Mouse (Mus musculus) c-Kit-negative CD71-positive TER-119-positive erythroid progenitor cells, embryonic 14.5 days (primary cell): Measurements from ENCODE around the gene Bahcc1.

Source experiments
- DNase-seq: peaks from one replicate; pipeline ENCODE4 v3.0.0-alpha.2; 2013; ENCODE audit warnings: low read depth, low spot score

The Bahcc1 gene

DNA sequence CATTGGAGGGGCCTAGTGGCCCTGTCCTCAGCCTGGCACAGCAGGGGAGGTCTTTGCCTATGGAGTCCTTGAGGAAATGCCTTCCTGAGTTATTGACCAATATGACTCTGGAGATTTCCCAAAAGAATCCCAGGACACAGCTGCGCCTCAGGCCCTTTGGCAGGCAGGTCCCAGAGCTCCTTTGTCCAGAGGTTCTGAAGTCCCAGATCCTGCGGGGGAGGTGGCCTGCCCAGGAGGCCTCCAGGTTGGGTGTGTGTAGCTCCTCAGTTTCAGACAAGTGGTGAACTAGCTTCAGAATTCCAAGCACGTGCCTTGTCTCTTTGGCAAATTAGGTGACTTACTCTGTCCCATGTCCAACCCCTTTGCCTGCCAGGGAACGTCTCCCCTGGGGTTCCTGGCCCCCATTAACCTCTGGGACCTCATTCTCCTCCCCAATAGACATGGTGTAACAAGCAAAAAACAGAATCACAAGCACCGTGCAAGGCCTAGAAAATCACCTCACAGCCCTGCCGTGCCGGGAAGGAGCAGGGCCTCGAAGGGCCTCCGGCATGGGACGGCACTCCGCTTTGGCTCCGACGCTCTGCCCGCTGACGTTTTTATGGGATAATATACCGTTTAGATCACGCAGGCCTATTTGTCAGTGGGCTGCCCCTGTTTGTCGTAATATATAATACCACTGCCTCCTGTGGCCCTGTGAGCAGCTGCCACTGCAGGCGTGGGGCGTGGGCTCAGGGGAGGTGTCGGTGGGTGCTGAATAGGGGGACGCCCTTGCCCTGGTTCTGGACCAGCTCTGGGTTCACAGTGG is 10.2 kb downstream of the Bahcc1 start:
- DNase-seq, result no peak

DNA sequence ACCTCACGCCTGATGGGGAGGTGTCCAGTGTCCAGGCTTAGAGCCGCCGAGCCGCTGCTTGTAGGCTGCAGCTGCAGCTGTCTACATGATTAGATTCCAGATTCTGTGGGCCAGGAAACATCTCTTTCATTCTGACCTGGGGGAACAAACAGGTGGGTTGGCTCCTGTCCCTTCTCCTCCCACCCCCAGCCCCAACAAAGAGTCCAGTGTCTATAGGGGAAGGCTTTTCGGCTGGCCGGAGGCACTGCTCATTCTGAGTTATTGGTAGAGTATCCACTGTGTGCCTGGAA is 10.7 kb downstream of the Bahcc1 start:
- no peak for DNase-seq

DNA sequence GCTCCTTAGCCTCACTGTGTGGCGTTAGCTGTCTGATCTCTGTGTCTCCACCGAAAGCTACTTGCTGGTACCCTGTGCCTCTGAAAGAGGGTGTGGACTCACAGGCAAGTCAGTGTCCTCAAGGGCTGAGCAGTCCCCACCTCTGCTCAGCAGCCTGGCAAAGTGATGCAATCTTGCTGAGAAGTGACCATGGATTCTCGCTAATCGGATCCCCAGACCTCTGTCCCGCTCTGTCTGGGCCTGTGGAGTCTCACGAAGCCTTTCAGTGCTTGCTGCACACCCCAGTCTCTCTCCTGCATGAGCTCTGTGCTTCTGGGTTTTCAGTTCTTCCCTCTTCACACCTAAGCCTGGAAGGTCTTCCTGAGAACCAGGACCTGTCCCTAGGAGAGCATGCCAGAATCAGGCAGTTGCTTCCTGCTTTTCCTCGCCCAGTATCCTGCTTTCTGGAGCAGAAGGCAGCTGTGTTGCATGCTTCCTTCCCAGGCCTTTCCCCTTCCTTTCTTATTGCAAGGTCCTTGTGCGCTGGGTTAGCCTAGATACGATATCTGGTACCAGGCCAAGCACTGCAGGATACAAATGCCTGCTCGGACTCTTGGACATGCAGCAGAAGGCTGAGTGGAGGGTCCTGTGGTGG is 15.5 kb downstream of the Bahcc1 start:
- no peak for DNase-seq

DNA sequence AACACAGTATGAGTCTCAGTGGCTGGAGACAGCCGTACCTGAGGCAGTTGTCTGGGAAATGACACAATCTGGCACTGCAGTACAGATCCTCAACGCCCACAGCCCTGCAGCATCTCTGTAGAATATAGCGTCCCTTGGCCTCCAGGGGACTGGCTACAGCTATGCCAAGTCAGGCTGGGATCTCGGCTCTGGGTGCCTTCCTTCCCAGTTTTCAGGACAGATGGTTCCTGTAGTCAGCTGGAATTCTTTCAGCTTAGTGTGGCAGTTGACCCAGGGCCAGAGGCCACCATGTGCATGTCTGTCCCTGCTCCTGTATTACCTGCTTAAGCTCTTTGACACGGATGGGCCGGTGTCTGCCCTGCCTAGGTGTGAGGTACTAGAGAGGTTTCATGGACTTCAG is 16.2 kb downstream of the Bahcc1 start:
- no peak for DNase-seq

DNA sequence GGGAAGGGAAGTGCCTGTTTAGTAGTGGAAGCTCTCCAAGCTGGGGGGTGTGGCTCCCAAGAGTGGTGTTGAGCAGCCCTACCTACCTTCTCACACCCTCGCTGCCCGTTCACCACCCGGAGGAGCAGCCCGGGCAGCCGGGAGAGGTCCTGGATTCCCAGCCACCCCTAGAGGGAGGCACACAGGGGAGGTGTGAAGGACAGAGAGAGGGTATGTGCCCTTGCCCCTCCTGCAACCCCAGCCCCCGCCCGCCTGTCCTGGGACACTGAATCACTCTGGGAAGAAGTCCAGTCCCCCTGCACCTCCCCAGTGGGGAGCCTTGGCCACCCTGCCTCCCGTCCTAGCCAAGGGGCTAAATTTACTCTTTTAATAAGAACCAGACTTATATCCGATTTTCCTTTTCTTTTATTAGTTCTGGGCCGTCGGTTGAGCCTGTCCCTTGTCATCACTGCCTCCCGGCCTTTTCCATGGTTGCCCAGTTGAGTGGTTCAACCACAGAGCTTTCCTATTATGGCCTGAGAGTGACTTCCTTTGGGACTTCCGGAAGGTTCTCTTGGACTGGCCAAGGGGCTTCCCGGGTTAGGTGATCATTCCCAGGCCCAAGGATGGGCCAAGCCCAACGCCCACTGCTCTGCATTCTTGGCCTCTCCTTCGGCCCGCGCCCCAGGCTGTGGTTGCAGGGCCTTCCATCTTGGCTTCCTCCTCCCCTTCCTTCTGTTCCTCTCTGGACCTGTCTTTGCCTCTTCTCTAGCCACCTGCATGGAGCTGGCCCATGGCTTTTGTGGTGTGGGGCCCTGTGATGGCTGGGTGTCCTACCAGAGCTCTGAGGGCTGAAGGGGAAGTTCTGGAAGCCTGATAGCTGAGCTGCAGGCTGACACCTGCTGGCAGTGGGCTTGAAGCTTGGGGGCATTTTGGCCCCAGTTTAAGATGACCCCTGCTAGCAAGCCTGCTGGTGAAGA is 18.5 kb downstream of the Bahcc1 start:
- DNase-seq, result no peak

DNA sequence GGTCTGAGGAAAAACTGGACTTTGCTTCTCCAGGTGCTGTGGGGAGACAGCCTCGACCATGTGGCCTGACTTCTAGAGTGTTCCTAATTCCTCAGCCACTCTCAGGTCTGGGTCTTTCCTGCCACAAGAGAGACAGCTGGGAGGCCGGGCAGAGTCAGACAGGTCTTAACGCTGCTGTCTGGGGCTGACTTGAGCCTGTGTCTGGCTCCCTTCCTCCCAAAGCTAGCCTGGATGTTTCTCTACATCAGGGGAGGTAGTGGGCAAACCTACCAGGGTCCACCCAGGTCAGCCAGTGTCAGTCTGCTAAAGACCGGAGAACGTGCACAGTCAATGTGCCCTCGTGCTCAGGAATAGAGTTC is 19.2 kb downstream of the Bahcc1 start:
- no peak for DNase-seq

DNA sequence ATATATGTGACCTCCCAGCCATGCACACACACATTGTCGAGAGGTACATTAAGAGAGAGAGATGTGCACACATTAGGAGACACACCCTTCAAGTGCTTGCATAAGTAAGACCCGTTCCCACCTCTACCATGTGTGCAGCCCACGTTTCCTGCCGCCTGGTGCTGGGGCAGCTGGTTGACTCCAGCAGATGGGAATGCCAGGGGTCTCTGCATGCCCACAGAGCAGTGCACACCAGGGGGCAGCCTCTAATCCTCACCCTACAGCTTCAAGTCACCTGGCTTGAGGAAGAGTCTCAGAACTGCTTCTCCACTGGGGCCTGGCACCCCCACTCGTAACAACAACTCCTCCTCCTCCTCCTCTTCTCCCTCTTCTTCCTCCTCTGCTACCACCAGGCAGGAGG is 19.7 kb downstream of the Bahcc1 start:
- DNase-seq, result no peak

DNA sequence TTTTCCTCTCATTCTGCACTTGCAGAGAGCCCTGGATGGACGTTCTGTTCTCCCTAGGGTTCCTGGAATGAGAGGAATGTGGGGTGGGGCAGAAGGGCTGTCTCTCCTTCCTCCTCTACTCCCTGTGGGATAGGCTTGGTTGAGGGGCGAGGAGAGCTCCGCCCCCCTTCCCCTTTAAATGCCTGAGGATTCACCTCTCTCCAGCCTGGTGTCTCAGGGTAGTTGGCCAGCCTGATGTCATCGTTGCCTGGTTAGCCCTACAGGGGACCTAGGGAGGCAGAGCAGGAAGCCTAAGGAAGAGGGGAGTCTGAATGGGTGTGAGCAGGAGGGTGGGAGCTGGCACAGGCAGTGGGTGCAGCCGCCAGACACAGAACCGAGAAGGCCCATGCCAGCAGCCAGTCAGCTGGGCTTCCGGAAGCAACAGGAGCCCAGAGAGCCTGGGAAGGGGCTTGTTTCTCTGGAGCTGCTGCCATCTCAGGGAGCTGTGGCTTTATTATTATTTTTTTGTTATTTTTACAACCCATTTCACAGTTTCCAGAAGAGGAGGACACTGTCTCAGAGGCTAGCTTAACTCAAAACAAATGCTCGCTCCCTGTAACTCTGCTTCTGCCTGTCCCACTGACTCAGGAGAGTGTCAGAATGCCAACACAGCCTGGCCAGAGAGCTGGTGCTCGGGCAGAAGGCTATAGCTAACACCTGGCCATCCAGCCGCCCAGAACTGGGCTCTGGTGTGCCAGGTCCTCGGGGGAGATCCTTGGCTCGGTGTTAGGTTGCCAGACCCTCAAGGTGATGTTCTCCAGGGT is 20.3 kb downstream of the Bahcc1 start:
- DNase-seq, result no peak

DNA sequence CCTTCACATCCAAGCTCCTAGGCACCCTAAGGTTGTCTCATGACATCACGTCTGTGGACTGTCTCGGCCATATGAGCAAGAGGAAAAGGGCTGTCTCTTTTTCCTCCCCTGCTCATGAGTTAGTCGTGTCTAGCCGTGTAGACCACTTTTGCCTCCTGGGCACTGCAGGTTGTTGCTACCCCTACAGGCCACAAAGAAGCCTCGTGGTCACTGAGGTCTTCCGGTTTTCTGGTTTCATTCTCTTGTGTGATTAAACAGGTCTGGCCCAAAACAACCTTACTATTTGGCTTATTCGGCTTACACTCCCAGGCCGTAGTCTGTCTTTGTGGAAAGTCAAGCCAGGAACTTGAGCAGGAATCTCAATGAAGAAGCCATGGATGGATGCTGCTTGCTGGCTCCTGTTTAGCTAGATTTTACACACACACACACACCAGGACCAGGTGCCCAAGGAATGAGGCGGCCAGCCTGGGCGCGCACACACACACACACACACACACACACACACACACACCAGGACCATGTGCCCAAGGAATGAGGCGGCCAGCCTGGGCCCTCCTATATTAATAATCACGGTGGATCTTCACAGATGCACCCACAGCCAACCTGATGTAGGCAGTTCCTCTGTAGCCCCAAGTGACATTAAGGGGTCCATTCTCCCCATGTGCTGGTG is 21.0 kb downstream of the Bahcc1 start:
- DNase-seq, result no peak

DNA sequence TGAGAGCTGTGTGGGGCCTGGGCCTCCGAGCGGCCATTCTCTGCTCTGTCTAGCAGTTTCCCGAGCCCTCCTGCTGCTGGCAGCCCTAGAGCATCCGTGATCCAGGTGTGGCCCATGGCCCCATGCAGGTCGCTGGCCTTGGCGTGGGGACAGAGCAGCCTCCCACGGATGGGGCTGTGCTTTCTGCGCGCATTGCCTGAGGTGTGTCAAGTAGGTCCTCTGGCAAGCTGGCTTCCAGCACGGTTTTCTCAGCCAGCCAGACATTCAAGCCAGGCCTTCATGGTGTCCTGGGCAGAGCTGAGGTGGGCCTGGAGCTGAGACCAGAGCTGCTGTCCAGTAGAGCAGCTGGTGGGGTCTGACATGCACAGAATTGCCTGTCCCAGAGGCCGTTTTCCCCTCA is 21.7 kb downstream of the Bahcc1 start:
- DNase-seq, result no peak

DNA sequence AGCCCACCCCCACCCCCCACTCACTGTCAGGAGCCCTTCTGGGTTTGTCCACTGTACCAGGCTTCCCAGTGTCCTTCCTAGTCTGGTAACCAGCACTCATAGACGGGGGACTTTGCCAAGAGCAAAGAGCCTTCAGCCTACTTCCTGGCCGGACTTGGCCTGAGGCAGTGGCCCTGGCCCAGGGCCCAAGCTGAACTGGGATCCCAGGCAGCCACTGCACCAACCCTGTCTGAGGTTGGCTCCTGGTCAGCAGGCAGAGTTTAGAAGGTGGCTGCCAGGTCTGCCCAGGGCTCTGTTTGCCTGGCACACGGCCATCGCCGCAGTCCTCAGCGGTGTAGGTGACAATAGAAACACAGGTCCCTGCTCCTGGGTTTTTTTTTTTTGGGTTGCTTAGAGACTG is 22.3 kb downstream of the Bahcc1 start:
- no peak for DNase-seq

DNA sequence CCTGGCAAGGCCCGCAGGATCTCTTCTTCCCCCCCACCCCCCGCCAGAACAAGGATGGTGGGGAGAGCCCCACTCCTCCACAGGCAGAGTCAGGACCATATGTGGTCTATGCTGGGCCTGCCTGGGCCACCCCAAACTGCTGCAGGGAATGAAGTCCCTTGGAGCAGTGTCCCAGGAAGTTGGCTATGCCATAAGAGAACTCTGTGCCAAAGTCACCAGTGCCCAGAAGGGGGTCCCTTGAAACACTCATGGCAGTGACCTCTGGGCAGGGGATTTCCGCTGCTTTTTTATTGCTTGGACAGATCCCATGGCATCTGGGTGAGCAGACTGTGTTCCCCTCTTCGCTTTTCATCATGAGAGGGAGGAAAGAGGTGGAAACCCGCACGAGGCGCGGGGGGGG is 22.8 kb downstream of the Bahcc1 start:
- DNase-seq, result no peak

DNA sequence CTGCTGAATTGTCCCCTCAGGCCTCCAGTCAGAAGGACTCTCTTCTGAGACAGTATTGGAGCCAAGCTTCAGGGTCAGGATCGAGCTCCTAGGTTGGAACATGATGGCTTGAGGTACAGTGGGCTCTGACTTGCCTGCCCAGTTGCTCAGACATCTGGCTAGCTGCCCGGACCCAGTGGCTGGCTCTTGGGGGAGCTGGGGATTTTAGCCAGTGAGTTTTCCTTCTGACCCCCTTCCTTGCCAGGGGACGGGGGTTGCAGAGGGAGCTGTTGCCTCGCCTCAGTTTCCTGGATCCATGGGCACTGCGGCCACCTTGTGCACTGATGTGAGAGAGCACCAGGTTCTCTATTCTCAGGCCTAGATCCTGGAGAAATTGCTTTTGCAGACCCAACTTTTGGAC is 23.4 kb downstream of the Bahcc1 start:
- no peak for DNase-seq

DNA sequence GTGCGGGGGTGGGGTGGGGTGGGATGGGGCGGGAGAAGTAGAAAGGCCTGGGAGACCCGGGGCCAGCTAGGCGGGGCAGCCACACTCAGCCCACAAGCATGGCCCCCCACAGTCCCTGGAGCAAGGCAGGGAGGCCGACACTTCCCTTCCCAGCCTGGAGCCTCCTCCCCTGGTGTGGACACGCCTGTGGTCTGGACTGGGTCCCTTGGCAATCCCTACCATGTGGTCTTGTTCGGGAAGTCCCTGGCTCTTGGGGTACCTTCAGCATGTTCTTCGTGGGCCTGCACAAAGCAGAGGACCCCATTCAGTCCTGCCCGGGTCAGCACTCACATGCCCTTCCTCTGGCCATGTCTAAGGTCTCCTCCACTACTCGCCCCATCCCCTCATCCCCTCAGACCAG is 23.8 kb downstream of the Bahcc1 start:
- DNase-seq, result no peak

DNA sequence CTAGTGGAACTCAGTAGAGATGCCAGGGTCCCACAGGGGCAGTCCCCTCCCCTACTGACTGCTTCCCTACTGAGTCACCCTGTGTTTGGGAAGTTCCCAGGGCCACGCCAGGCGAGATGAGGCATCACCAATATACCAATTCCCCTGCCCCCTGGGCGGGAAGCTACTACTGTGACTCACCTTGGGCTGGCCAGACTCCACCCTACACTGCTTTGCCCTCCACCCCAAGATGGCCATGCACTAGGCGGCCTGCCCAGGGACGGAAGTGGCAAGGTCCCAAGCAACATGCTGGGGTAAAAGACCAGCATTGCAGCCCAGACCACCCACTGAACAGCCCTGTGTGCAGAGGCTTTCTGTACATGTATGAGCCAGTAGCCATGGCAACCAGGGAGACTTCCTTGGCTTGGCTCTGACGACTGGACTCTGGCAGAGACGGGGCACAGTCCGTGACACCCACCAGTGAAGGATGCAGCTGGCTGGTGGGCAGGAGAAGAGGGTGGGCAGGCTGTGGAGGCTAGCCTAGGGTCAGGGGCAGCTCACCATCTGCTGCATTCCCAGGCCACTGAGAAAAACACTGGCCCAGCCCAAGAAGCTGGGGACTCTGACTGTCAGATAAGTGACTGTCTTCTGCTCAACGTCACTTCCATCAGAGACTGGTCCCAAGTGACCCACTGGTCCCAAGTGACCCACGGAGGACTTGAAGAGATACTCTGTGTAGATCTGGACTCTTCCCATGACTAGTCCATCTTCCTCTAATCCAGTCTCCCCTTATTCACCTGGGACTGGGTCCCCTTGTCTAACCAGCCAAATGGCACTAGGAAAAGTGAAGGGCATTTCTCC is 24.5 kb downstream of the Bahcc1 start:
- no peak for DNase-seq

DNA sequence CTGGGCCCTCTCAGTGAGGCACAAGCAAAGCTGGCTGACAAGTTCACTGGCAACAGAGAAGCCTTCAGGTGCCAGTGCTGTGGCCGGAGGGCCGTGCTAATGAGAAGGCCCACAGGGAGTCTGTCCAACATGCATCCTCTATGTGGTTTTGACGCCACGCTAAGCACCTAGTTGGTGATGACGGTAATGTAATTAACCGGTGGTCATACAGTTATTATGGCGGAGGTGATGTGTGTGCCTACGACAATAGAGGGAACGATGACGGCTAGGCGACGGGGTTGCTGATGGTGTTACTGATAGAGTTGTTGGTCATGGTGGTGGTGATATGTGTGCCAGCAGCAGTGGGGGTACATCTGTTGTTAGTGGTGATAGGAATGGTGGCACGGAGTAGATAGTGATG is 25.2 kb downstream of the Bahcc1 start:
- no peak for DNase-seq

DNA sequence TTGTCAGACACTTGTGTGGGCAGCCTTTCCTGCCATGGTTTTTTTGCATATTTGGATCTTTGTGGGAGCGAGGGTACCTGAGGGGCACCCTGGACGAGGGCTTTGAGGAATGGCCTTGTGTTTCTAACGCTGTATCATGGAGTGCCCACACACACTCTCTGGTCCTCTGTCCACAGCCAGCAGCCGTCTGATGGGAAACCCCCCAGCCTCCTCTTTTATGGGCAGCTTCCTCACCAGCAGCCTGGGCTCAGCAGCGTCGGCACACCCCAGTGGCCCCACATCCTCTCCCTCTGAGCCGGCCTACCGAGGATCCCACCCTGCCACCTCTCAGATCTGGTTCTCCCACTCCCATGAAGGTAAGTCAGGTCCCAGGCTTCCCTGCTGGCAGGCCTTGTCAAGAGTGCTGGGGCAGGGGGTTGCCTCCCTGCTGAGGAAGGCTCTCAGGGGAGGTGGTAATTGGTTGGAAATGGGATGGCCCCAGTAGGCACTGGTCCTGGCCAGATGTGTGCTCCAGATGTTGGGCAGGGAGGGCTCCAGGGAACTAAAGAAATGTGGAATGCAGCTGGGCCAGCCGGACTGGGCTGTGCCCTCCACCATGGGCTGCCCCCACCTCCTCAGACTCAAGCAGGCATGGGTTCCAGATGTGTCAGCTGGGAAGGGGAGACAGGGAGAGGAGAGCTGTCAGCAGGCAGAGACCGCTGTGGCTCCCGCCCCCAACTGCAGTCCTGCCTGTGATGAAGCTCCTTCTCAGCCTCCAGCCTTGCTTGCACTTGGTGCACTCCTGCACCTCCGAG is 26.3 kb downstream of the Bahcc1 start:
- no peak for DNase-seq

DNA sequence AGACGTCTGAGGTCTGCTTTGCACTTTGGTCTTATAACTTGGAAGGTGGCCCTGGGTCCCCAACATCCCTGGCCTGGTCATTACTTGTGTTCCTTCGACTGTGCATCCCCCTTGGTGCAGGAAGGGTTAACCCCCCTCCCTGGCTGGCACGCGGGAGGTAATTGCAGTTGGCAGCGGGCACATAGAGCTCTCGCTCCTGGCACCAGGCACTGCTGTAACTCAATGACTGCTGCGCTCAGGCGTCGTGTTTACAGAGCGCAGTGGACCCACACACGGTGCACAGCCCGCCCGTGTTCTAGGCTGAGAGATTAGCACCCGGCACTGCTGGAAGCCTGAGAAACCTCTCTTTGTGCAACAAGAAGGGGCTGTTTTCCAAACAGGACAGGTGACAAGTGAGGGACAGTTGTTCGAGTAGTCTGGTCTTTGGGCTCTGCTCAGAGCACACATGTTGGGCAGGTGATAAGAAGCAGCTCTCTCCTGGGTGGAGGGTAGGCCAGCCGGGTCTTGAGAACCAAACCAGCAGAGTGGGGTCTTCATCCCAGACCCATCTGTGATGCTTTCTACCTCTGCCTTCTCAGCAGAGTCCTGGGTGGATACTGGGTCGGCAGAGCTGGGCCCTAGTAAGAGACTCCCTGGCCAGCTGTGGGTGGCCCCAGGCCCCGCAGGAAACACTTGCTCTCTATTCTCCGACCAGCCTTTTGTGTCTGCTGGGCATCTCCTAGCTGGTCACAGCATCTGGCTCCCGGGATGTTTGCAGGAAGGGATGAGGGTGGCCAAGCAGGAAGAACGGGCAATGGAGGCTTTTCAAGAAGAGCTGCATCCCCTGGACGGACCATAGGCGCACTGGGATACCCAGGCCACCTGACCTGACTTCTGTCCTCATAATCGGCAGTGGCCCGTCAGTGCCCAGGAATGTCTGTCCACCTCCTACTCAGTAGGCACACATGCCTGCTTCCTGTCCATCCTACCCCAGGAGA is 27.3 kb downstream of the Bahcc1 start:
- DNase-seq, result no peak
